13 mouse cellular contexts compared by ENCODE assay signal in the genomic region with DNA sequence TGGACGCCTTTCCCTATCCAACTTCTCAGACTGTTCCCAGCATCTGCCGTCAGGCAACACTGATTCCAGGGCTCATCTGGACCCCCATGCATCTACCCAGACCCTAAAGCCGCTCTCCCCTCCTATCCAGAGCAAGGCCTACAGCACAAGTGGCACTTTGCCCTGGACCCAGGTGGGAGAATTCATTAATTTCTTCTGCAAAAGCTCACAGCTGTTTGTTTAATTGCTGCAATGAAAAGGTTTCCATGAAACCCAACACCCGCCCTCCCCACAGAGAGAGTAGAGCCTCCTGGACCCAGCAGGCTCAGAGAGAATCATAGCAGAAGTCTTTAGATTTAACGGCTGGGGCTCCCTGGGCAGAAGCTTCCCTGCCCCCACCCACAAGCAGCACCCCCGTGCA. TPM values are rescaled to one million over a fixed set of nuclear protein-coding genes. Genes with fewer than 3 reads are reported as not detected.
DNase-seq lines count a peak whose midpoint lies in the region; ATAC-seq lines count a peak whose summit lies in the region.
"Had no signal": no experiment of that assay in that cellular context is flagged by ENCODE, and none has a peak within 500 bp of the region (broad histone marks: within the 10 kb centered on the region; RNA-seq: fewer than 3 reads in every experiment).

No protein-coding gene starts in this region.

- no peak for ATAC-seq in midbrain, embryonic 13.5 days
- no peak; the same call in 1 of the 2 replicates for ATAC-seq in forebrain, embryonic 12.5 days (ENCODE audit: low FRiP score)
- no peak for ATAC-seq in hindbrain, embryonic 15.5 days (ENCODE audit: low FRiP score, low read depth)
- no peak for ATAC-seq in neural tube, embryonic 14.5 days (ENCODE audit: low read depth)
- ATAC-seq: liver, embryonic 12.5 days had no signal

- no peaks in the 10 kb centered on the region for H3K27me3 ChIP-seq in midbrain, embryonic 13.5 days
- 0 out of 2 replicates have a peak, but pooled peaks cover 1% of the 10 kb centered on the region for H3K27me3 ChIP-seq in midbrain, embryonic 10.5 days (ENCODE audit: low read depth, poor library complexity, severe bottlenecking)
- no peaks in the 10 kb centered on the region for H3K27me3 ChIP-seq in forebrain, embryonic 12.5 days
- no peaks in the 10 kb centered on the region for H3K27me3 ChIP-seq in hindbrain, embryonic 15.5 days
- H3K27me3 ChIP-seq in neural tube, embryonic 14.5 days (ENCODE audit: control insufficient read depth, insufficient read depth, low read length), result no peaks in the 10 kb centered on the region

- H3K9ac ChIP-seq in midbrain, embryonic 13.5 days (replicated peaks), result peak overlapping the region; percentile 33
- no peak overlapping the region; the same call in 1 of the 2 replicates for H3K9ac ChIP-seq in forebrain, embryonic 12.5 days
- no peak overlapping the region for H3K9ac ChIP-seq in hindbrain, embryonic 15.5 days
- H3K9ac ChIP-seq in neural tube, embryonic 14.5 days (replicated peaks; ENCODE audit: low read depth, low read length), result no peak overlapping the region
- H3K9ac ChIP-seq: liver, embryonic 12.5 days had no signal

- peak overlapping the region; percentile 98 for H3K4me2 ChIP-seq in midbrain, embryonic 13.5 days (replicated peaks)
- H3K4me2 ChIP-seq in forebrain, embryonic 12.5 days, result peak overlapping the region; percentile 81
- H3K4me2 ChIP-seq in hindbrain, embryonic 15.5 days, result peak overlapping the region; percentile 21
- H3K4me2 ChIP-seq in neural tube, embryonic 14.5 days (ENCODE audit: low read depth, low read length), result no peak overlapping the region; the same call in 1 of the 2 replicates
- H3K4me2 ChIP-seq: liver, embryonic 12.5 days had no signal

- H3K4me1 ChIP-seq in midbrain, embryonic 13.5 days (replicated peaks), result peaks cover 74% of the 10 kb centered on the region
- peaks cover 59% of the 10 kb centered on the region for H3K4me1 ChIP-seq in midbrain, embryonic 10.5 days
- peaks cover 67% of the 10 kb centered on the region for H3K4me1 ChIP-seq in forebrain, embryonic 12.5 days
- H3K4me1 ChIP-seq in hindbrain, embryonic 15.5 days (replicated peaks), result peaks cover 61% of the 10 kb centered on the region
- H3K4me1 ChIP-seq in neural tube, embryonic 14.5 days (ENCODE audit: control insufficient read depth, insufficient read depth, low read length), result peaks cover 54% of the 10 kb centered on the region

- H3K27ac ChIP-seq in midbrain, embryonic 13.5 days, result peak overlapping the region; percentile 39; the same call in 1 of the 2 replicates
- no peak overlapping the region for H3K27ac ChIP-seq in midbrain, embryonic 10.5 days (replicated peaks)
- H3K27ac ChIP-seq in forebrain, embryonic 12.5 days, result peak overlapping the region; percentile 57
- H3K27ac ChIP-seq in hindbrain, embryonic 15.5 days (replicated peaks), result no peak overlapping the region
- peak overlapping the region; percentile 3; the same call in 1 of the 2 replicates for H3K27ac ChIP-seq in neural tube, embryonic 14.5 days (ENCODE audit: low read depth, low read length)
- H3K27ac ChIP-seq: liver, embryonic 12.5 days had no signal

- H3K9me3 ChIP-seq in midbrain, embryonic 13.5 days, result no peaks in the 10 kb centered on the region
- no peaks in the 10 kb centered on the region for H3K9me3 ChIP-seq in midbrain, embryonic 10.5 days (replicated peaks)
- no peaks in the 10 kb centered on the region for H3K9me3 ChIP-seq in forebrain, embryonic 12.5 days
- H3K9me3 ChIP-seq in hindbrain, embryonic 15.5 days, result no peaks in the 10 kb centered on the region
- no peaks in the 10 kb centered on the region for H3K9me3 ChIP-seq in neural tube, embryonic 14.5 days (ENCODE audit: control insufficient read depth, low read length)
- H3K9me3 ChIP-seq: liver, embryonic 12.5 days had no signal

- intact Hi-C loops in gastrocnemius, postnatal 36 days (cut with DNase I), result no loop called here

- no peak for DNase-seq in midbrain, embryonic 10.5 days (ENCODE audit: low spot score)
- DNase-seq in gastrocnemius, postnatal 36 days, result no peak
- DNase-seq in heart, postnatal 4 days, result no peak
- no peak for DNase-seq in thymus, postnatal 25 days
- DNase-seq: adrenal gland, adult 2 months; embryo, embryonic 11 days; kidney, adult 2 months; spleen, adult 18-20 months had no signal

- H3K36me3 ChIP-seq in midbrain, embryonic 13.5 days, result no peaks in the 10 kb centered on the region
- H3K36me3 ChIP-seq in midbrain, embryonic 10.5 days, result peaks cover 7% of the 10 kb centered on the region; the same call in 1 of the 2 replicates
- H3K36me3 ChIP-seq in forebrain, embryonic 12.5 days (replicated peaks), result peaks cover 3% of the 10 kb centered on the region; the same call in 1 of the 2 replicates
- H3K36me3 ChIP-seq in hindbrain, embryonic 15.5 days, result no peaks in the 10 kb centered on the region
- no peaks in the 10 kb centered on the region for H3K36me3 ChIP-seq in neural tube, embryonic 14.5 days (ENCODE audit: control insufficient read depth, insufficient read depth, low read length)
- H3K36me3 ChIP-seq: liver, embryonic 12.5 days had no signal

- no peak overlapping the region for H3K4me3 ChIP-seq in midbrain, embryonic 13.5 days (replicated peaks)
- no peak overlapping the region for H3K4me3 ChIP-seq in midbrain, embryonic 10.5 days
- 0 out of 2 replicates have a peak overlapping the region, but pooled peaks have one; percentile 1 for H3K4me3 ChIP-seq in forebrain, embryonic 12.5 days (replicated peaks)
- no peak overlapping the region for H3K4me3 ChIP-seq in hindbrain, embryonic 15.5 days
- H3K4me3 ChIP-seq in neural tube, embryonic 14.5 days (ENCODE audit: low read depth, low read length), result no peak overlapping the region
- H3K4me3 ChIP-seq: liver, embryonic 12.5 days had no signal

- 42% methylated on average over 6 of the region's 6 CpGs for WGBS in midbrain, embryonic 13.5 days
- WGBS in midbrain, embryonic 10.5 days, result 71% methylated on average over 6 of the region's 6 CpGs
- WGBS in forebrain, embryonic 12.5 days, result 35% methylated on average over 6 of the region's 6 CpGs
- 34% methylated on average over 6 of the region's 6 CpGs for WGBS in hindbrain, embryonic 15.5 days
- 24% methylated on average over 6 of the region's 6 CpGs for WGBS in neural tube, embryonic 14.5 days

RNA-seq across cellular contexts. Expression of gene Ankrd13b, which starts 4.2 kb away (rescaled TPM):
- 20.8 and 27.6 TPM in 2 replicates for polyA plus RNA-seq in midbrain, embryonic 13.5 days (2015; fragmentation: Nextera tagmentation; extraction: Ambion mirVana)
- polyA plus RNA-seq in midbrain, embryonic 10.5 days (2016; fragmentation: Nextera tagmentation; extraction: Ambion mirVana), result 7.4 and 11.8 TPM in 2 replicates
- polyA plus RNA-seq in forebrain, embryonic 12.5 days (2016; fragmentation: Nextera tagmentation; extraction: Ambion mirVana), result 23.0 and 25.1 TPM in 2 replicates
- 36.6 and 50.7 TPM in 2 replicates for polyA plus RNA-seq in hindbrain, embryonic 15.5 days (2015; fragmentation: Nextera tagmentation; extraction: Ambion mirVana)
- 38.2 and 47.7 TPM in 2 replicates for polyA plus RNA-seq in neural tube, embryonic 14.5 days (2014; fragmentation: Nextera tagmentation; extraction: Ambion mirVana)
- total RNA-seq in gastrocnemius, postnatal 36 days (2021), result 1 to 10 TPM; 7.3 to 8.3 TPM
- 10 to 100 TPM; 17.3 to 17.4 TPM for total RNA-seq in heart, postnatal 4 days (2021)

RNA-seq across cellular contexts. Expression of gene Git1, which starts 8.1 kb away (rescaled TPM):
- polyA plus RNA-seq in midbrain, embryonic 13.5 days (2015; fragmentation: Nextera tagmentation; extraction: Ambion mirVana), result 13.6 and 14.9 TPM in 2 replicates
- 10.9 and 11.7 TPM in 2 replicates for polyA plus RNA-seq in midbrain, embryonic 10.5 days (2016; fragmentation: Nextera tagmentation; extraction: Ambion mirVana)
- polyA plus RNA-seq in forebrain, embryonic 12.5 days (2016; fragmentation: Nextera tagmentation; extraction: Ambion mirVana), result 14.6 and 14.8 TPM in 2 replicates
- polyA plus RNA-seq in hindbrain, embryonic 15.5 days (2015; fragmentation: Nextera tagmentation; extraction: Ambion mirVana), result 16.4 and 18.1 TPM in 2 replicates
- 20.3 and 21.6 TPM in 2 replicates for polyA plus RNA-seq in neural tube, embryonic 14.5 days (2014; fragmentation: Nextera tagmentation; extraction: Ambion mirVana)
- total RNA-seq in gastrocnemius, postnatal 36 days (2021), result 10 to 100 TPM; 23.9 to 25.5 TPM
- 10 to 100 TPM; 76.8 to 81.0 TPM for total RNA-seq in heart, postnatal 4 days (2021)

RNA-seq across cellular contexts. Expression of gene Coro6, which starts 23.0 kb away (rescaled TPM):
- polyA plus RNA-seq in midbrain, embryonic 13.5 days (2015; fragmentation: Nextera tagmentation; extraction: Ambion mirVana), result 0.06 TPM in 1 of 2 replicates, not detected in the other
- polyA plus RNA-seq in midbrain, embryonic 10.5 days (2016; fragmentation: Nextera tagmentation; extraction: Ambion mirVana), result not detected in 2 replicates
- 0.10 and 0.12 TPM in 2 replicates for polyA plus RNA-seq in forebrain, embryonic 12.5 days (2016; fragmentation: Nextera tagmentation; extraction: Ambion mirVana)
- 0.99 and 1.0 TPM in 2 replicates for polyA plus RNA-seq in hindbrain, embryonic 15.5 days (2015; fragmentation: Nextera tagmentation; extraction: Ambion mirVana)
- polyA plus RNA-seq in neural tube, embryonic 14.5 days (2014; fragmentation: Nextera tagmentation; extraction: Ambion mirVana), result 0.27 and 0.83 TPM in 2 replicates
- 100 to 1,000 TPM; 140 to 181 TPM for total RNA-seq in gastrocnemius, postnatal 36 days (2021)
- 100 to 1,000 TPM; 190 to 194 TPM for total RNA-seq in heart, postnatal 4 days (2021)
- polyA plus RNA-seq: liver, embryonic 12.5 days had no signal

RNA-seq across cellular contexts. Expression of gene Abhd15, which starts 29.7 kb away (rescaled TPM):
- polyA plus RNA-seq in midbrain, embryonic 13.5 days (2015; fragmentation: Nextera tagmentation; extraction: Ambion mirVana), result 2.4 and 2.6 TPM in 2 replicates
- 3.9 and 4.2 TPM in 2 replicates for polyA plus RNA-seq in midbrain, embryonic 10.5 days (2016; fragmentation: Nextera tagmentation; extraction: Ambion mirVana)
- 3.8 and 4.8 TPM in 2 replicates for polyA plus RNA-seq in forebrain, embryonic 12.5 days (2016; fragmentation: Nextera tagmentation; extraction: Ambion mirVana)
- 2.7 TPM in 2 replicates for polyA plus RNA-seq in hindbrain, embryonic 15.5 days (2015; fragmentation: Nextera tagmentation; extraction: Ambion mirVana)
- 1.5 and 1.8 TPM in 2 replicates for polyA plus RNA-seq in neural tube, embryonic 14.5 days (2014; fragmentation: Nextera tagmentation; extraction: Ambion mirVana)
- total RNA-seq in gastrocnemius, postnatal 36 days (2021), result under 1 TPM; 0.28 to 0.52 TPM
- total RNA-seq in heart, postnatal 4 days (2021), result 1 to 10 TPM; 1.4 to 1.5 TPM

RNA-seq across cellular contexts. Expression of gene Trp53i13, which starts 30.6 kb away (rescaled TPM):
- polyA plus RNA-seq in midbrain, embryonic 13.5 days (2015; fragmentation: Nextera tagmentation; extraction: Ambion mirVana), result 16.2 and 16.3 TPM in 2 replicates
- 31.3 and 36.5 TPM in 2 replicates for polyA plus RNA-seq in midbrain, embryonic 10.5 days (2016; fragmentation: Nextera tagmentation; extraction: Ambion mirVana)
- 30.7 and 31.7 TPM in 2 replicates for polyA plus RNA-seq in forebrain, embryonic 12.5 days (2016; fragmentation: Nextera tagmentation; extraction: Ambion mirVana)
- 16.8 and 19.6 TPM in 2 replicates for polyA plus RNA-seq in hindbrain, embryonic 15.5 days (2015; fragmentation: Nextera tagmentation; extraction: Ambion mirVana)
- polyA plus RNA-seq in neural tube, embryonic 14.5 days (2014; fragmentation: Nextera tagmentation; extraction: Ambion mirVana), result 10.6 and 12.8 TPM in 2 replicates
- 1 to 10 TPM; 2.9 to 3.6 TPM for total RNA-seq in gastrocnemius, postnatal 36 days (2021)
- 10 to 100 TPM; 12.0 to 13.7 TPM for total RNA-seq in heart, postnatal 4 days (2021)

Comparison
In these comparisons a context has a peak if more than half of its experiments do, and no peak if none do; other contexts are left out.
1. H3K27ac ChIP-seq: peak in midbrain, embryonic 13.5 days (single experiment), forebrain, embryonic 12.5 days (single experiment) and neural tube, embryonic 14.5 days (single experiment); none in midbrain, embryonic 10.5 days (single experiment) and hindbrain, embryonic 15.5 days (single experiment).